Mouse (Mus musculus) liver, adult 10 weeks (tissue): ENCODE measurements around the gene Cd7. TPM values are rescaled to one million over a fixed set of nuclear protein-coding genes. Genes with fewer than 3 reads are reported as not detected.

ENCODE experiments used
- polyA plus RNA-seq: library from polyadenylated mRNA; stranded (reverse); fragments of 350-450 nt; fragmentation: Illumina TruSeq; extraction: RNeasy Lipid Tissue Mini Kit (QIAGEN cat#74804); gene quantifications from one replicate; pipeline ENCODE4 v1.2.3, GENCODE M21; 2014; ENCODE audit warnings: low read depth, low replicate concordance

The Cd7 gene
- polyA plus RNA-seq = 0.42 TPM

GRCm38 (mm10) chr11:121039302-121039701 is at the start of gene Cd7:
Gene Cd7 (minus strand): TSS chr11:121039418.

DNA sequence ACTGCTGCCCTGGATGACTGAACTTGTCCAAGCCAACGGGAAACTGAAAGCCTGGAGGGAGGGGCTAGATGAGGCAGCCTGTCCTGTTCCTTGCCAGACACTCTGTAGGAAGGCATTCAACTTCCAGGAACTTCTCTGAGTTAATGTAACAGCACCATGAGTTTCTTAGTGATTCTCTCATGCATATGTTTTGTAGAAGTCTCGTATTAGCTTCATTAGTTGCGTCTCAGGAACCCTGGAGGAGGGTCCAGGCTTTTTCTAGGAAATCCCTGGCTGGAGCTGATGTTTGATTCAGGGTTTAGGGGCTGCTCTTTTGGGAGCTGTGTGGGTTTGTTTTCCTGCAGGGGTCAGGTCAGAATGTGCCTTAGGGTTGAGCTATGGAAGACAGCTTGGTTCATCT is 41.9 kb upstream of the Cd7 start, which contains the start of gene Sectm1a:
Gene Sectm1a, minus strand, starts transcription at position 101 of the 400 bp plus-strand sequence.

GRCm38 (mm10) chr11:121063379-121063778 is 24.2 kb upstream of the Cd7 start, which contains the start of gene Sectm1b:
Gene Sectm1b (minus strand): TSS chr11:121063569.

GRCm38 (mm10) chr11:120990951-120991526 is 48.2 kb downstream of the Cd7 start, which contains the start of gene Csnk1d:
Gene Csnk1d (minus strand): TSS chr11:120991330.

Other genes with a start within 250 kb of the Cd7 start
- gene Dus1l, start 243.0 kb downstream of the Cd7 start, polyA plus RNA-seq = 16.2 TPM
- gene Fasn, start 214.9 kb downstream of the Cd7 start, polyA plus RNA-seq = 6.6 TPM
- 0.50 TPM for gene Ccdc57, start 106.5 kb downstream of the Cd7 start, polyA plus RNA-seq
- gene Slc16a3, start 90.9 kb downstream of the Cd7 start, polyA plus RNA-seq = not detected
- gene Csnk1d, start 48.1 kb downstream of the Cd7 start, polyA plus RNA-seq = 20.9 TPM
- gene Sectm1b, start 24.2 kb upstream of the Cd7 start, polyA plus RNA-seq = not detected
- 1.0 TPM for gene Sectm1a, start 41.8 kb upstream of the Cd7 start, polyA plus RNA-seq
- not detected for gene Tex19.2, start 79.3 kb upstream of the Cd7 start, polyA plus RNA-seq
- gene Tex19.1, start 106.7 kb upstream of the Cd7 start, polyA plus RNA-seq = not detected
- not detected for gene Uts2r, start 120.9 kb upstream of the Cd7 start, polyA plus RNA-seq
- gene Hexdc, start 165.0 kb upstream of the Cd7 start, polyA plus RNA-seq = 1.9 TPM
- 1.5 TPM for gene Ogfod3, start 165.3 kb upstream of the Cd7 start, polyA plus RNA-seq
- 5.5 TPM for gene Cybc1, start 189.9 kb upstream of the Cd7 start, polyA plus RNA-seq
- gene Narf, start 197.8 kb upstream of the Cd7 start, polyA plus RNA-seq = 14.6 TPM
- 5.3 TPM for gene Foxk2, start 220.6 kb upstream of the Cd7 start, polyA plus RNA-seq